Mouse (Mus musculus) hematopoietic stem cell, adult 5-6 weeks (primary cell): Measurements from ENCODE around the gene Amdhd2. TPM values are rescaled to one million over a fixed set of nuclear protein-coding genes. Genes with fewer than 3 reads are reported as not detected.

Experiments
- ATAC-seq, 2 experiments: fragments of 125-278 bp in 1 of 2; replicated peaks in 1 of 2; 2 replicates each; pipeline ENCODE4 v1.8.0; 2016 to 2017; ENCODE audit warnings: inconsistent platforms in 2 of 2, mild to moderate bottlenecking in 2 of 2, moderate number of reproducible peaks in 2 of 2, low read depth in 1 of 2, moderate TSS enrichment in 1 of 2; ENCODE audit not compliant: low FRiP score in 2 of 2, poor library complexity in 2 of 2, severe bottlenecking in 2 of 2, insufficient read depth in 1 of 2, low TSS enrichment in 1 of 2
- total RNA-seq: library from RNA; stranded (forward); fragments of 172-1452, 232-1000 nt; gene quantifications from 2 replicates; pipeline ENCODE4 v1.2.3, GENCODE M21; 2017

Amdhd2 gene
- total RNA-seq, 1 experiment from 2014 or later: 19.1 TPM

DNA sequence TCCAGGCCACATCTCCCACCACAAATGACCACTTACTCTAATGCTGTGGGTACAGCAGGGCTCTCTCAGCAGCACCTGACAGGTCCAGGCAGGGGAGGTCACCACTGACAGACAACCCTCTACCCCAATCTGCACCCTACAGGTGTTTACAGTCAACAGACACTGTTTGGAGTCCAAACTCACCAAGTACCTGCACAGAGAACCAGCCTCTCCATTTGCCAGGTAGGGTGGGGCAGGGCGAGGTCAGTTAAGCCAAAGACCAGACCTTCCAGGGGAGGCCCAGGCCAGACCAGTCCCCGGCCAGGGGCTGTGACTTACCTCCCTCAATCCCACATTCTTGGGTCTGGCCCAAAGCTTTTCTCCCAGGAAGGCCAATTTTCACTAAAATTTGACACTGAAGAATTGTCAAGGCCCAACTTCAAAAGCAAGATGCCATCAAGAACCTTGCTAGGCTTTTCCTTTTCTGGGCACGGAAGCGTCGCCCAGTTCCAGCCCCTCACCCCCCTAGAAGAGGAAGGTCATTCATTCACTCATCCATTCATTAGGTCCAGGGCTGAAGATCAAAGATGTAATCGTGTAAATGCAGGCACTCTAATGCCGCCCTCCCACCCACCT is 4.4 kb upstream of the Amdhd2 start:
- no peak for ATAC-seq

DNA sequence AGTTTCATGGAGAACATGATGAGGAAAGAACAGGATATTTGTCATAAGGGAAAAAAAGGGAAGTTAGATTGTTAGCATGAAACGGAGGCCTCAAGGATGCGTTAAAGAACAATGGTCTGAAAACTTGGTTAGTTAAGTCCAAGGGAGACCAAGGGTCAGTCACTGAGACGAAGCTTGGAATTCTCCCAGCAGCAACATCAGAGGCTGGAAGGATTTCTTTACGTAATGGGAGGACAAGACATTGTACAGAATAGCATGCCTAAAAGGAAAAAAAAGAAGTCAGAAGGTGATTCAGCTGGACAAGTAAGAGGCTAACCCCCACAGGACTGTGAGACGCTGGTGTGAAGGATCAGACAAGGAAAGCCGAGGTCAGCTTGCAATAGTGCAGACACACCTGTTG is 3.6 kb upstream of the Amdhd2 start:
- ATAC-seq: no peak

DNA sequence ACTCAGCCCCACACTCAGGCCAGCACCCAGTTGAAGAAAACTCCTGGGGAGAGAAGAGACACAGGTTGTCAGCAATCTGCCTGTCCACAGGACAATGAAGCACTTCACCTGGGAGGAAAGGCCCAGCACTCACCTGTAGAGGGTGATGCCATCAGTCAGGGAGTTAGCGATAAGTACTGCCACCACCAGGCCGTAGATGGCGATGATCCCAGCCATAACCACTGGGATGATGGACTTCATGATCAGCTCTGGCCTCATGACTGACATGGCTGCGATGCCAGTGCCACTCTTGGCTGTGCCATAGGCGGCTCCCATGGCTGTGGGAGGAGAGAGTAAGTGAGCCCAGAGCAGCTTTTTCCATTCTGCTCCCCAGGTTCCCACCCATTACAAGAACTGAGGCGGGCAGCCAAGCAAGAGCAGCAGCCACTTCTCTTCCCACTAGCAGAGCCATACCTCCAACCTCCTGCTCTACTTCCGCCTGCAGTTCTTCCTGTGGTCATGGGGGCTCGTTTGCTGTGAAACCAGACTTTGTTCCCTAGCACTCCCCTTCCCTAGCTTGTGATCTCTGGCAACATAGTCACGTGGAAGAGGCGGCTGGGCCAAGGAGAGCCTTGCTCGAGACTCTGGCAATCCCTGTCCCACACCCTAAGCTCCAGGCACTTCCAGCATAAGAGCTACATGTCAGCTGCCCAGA is 1.1 kb upstream of the Amdhd2 start:
- no peak for ATAC-seq

DNA sequence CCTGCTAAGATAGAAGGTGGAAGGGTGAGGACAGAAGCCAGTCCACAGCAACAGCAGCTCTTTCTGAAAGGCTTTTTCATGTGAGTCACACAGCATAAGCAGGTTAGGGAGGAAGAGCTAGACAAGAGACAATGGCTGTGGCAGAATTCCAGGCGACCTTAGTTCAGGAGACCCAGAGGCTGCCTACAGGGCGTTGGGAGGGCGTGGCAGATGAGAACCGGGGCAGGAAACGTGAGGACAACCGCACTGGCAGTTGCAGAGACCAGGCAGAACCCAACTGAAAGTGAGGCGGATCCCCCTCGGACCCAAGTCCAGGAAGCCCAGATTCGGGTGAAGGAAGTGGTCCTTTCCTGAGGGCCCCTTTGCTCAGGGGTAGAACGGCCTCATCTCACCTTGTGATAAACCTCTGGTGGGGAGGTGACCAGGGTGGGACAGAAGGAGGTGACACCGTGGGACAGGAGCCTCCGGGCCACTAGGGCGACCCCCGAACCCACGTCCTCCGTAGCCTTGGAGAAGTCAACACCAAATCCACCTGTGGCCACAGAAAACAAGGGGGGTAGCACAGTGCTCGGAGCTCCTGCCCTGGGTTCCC is 886 bp downstream of the Amdhd2 start:
- ATAC-seq: peak; percentile 9 to 51; a peak in 2 of 4 replicates

DNA sequence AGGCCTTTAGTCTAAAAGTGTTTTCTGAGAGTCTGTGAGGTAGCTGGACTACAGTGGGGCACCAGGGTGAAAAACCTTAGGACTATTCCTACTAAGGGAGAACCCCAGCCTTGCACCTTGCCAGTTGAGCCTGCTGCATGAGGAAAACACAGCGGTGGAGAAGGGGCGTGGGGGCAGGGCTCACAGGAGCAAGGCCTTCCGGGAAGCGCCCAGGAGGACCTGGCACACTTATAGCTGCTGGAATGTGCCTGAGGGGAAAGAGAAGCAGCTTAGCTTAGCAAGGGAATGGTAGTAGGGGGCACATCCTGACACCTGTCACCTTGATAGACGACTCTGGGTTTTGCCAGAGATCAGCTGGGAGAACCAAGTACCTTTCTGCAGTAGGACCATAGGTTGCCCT is 2.1 kb downstream of the Amdhd2 start:
- ATAC-seq: no peak

DNA sequence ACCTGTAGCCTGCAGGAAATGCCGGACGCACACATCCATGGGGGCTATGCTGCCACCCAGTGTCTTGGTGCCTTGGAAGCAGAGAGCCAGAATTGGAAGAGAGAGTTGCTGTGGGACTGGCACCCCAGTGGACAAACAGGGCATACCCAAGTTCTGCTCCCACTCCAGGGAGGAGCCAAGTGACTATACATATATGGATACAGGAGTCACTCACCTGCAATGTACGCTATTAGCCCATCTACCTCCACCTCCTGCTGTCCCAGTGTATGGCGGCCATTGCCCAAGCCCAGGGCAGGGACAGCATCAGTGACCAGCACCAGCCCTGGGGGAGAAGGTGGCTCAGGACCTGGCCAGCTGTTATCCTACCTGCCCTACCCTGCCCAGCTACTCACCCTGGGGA is 6.0 kb downstream of the Amdhd2 start:
- ATAC-seq: no peak

DNA sequence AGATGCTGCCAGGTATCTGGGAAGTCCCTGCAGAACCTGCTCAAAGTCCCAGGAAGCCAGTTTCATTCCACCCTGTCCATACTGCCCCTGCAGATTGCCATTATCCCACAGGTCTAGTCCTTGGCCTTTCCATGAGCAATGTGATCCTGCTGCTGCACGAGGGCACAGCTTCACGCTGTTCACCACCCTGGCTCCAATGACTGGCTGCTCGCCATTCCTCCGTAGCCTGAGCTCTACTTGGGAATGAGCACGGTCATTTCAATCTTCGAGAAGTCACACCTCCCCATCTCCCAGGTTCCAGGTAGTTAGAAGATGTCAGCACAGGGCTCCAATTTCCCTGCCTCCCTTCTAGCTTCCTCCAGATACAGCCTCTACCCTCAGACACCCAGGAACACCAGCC is 6.4 kb downstream of the Amdhd2 start:
- no peak for ATAC-seq

DNA sequence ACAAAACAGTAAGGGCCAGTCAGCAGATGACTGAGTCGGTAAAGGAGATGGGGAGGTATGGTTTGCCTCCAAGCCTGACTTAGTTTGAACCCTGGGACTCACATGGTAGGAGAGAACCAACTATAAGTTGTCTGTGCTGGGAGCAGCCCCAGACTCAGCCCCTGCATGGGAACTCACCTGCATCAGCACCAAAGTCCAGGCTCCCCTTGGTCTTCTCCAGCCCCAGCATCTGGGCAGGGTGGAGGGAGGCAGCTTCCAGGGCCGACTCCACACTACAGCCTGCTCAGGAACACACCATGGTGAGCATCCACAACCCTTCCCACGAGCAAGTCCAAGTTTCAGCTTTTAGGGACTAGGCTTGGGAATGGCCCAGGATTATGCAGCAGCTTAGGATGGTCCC is 7.2 kb downstream of the Amdhd2 start:
- no peak for ATAC-seq

DNA sequence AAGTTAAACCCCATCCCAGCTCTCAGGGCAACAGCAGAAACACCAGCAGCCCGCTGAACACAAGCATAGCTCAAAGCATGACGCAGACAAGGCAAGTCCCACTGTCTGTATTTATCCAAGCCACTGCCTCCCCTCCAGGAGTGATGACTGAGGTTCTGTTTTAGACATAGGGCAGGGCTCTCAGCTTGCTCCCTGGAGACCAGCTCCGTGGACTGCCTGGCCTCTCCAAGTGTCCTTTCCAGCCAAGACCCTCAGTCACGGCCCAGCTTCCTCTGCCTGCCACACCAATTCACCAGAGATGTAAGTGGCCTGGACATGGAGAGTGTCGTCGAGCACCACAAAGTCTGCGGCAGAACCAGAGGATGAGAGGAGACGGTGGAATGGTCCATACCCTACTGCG is 7.8 kb downstream of the Amdhd2 start:
- ATAC-seq: no peak

DNA sequence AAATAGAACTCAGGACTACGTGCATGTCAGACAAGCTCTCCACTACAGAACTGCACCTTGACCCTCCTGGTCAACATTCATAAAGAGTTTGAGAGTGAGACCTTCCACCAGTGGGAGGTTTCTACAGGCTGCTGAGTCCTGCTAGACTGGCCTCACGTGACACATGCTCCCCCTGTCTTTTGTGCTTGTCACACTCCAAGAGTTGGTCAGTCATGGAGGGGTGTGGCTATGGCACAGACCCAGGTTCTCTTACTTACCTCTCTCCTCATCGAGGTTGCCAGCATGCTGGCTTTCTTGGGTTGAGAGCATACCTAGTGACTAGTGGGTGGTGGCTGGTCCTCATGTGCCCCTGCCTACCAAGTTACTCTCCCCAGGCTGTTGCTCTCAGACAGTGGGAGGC is 9.1 kb downstream of the Amdhd2 start:
- no peak for ATAC-seq

DNA sequence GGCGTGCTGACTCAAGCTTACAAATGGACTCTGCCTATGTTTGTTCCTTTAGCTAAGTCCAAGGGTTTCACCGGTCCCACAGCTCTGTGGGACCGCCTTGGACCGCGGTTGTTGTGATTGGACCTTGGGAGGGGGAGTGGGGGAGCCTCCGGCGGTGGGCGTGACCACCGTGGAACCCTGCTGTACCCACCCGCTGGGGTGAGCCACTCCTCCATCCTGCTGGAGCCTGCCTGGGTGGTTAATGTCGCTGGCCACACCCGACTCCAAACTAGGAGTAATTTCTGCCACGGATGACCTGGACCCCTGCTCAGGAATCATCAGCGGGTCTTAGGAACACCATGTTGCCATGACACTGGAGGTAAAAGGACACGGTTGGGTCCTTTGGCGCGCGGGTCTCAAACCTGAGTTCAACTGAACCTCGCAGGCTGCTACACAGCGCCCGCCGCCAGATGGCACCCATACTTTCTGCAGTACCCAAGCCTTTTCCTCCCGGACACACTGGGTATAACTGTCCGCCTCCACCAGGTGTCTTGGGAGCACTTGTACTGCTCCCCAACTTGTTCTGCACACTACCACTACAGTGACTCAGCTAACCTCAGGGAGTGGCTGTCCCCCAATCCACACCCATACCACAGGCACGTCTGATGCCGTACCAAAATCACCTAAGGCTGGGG is 11.5 kb downstream of the Amdhd2 start:
- peak; percentile 97 to 98 for ATAC-seq

DNA sequence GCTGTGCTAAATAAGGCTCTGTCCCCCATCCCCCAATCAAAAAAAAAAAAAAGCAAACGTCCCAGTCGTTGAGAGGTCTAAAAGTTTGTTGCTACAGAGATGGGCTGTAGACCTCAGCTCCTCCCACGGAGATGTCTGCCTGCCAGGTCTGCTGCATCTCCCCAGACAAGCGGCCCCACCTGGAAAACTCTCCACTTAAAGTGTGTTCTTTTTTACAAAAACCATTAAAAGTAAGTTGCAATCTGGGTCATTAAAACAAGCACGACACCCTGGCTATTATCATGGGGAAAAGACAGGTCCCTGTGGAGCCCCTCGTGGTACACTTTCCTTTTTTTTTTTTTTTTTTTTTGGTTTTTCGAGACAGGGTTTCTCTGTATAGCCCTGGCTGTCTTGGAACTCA is 12.2 kb downstream of the Amdhd2 start:
- no peak for ATAC-seq

DNA sequence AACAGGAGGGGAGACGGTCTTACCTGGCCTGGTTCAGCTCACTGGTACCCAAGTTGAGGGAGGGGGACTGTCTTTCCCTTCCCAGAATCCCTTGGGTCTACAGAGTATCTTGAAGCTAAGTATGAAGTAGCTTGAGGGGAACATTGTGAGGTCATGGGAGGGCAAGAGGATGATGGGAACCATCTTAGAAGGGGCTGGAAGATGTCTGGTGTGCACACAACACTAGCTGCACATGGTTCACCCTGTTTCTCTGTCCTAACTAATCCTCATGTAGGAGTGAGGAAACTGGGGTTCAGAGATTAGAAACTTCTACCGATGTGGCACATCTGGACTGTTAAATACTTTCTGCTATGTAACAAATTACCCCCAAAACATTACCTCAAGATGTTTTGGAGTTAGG is 12.7 kb downstream of the Amdhd2 start, which contains the start of gene Pdpk1:
Gene Pdpk1 (minus strand): TSS at position 101 of the 400 bp plus-strand sequence.
- ATAC-seq: no peak

DNA sequence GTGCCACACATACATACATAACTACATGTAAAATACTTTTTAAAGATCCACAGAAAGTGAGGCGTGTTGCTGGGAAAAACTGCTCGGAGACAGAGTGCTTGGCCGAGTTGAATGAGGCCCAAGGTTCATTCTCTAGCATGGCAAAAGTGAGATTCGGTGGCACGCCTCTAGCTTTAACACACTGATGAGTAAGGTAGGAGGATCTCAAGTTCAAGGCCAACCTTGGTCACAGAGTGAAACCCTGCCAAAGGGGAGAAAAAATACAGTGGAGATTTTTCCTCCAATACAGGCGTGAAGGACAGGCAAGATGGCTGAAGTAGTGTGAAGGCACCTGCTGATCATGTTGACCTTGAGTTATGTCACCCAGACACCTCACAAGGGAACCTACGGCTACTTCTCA is 14.1 kb downstream of the Amdhd2 start:
- ATAC-seq: no peak

DNA sequence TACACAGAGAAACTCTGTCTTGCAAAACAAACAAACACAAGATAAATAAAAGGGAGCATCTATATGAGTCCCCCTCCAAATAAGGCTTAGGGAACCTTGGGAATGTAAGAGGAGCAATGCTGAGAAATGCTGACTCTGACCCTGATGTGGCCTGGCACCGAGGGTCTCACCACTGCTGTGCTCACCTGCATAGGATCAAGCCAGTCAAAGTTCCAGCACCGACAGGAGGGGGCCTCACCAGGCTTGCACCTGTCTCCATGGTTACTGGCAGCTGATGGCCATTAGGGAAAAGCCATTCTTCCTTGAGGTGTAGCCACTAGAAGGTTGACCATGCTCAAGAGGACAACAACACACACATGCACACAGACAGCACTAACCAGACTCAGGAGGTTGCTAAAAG is 20.7 kb downstream of the Amdhd2 start:
- ATAC-seq: no peak

DNA sequence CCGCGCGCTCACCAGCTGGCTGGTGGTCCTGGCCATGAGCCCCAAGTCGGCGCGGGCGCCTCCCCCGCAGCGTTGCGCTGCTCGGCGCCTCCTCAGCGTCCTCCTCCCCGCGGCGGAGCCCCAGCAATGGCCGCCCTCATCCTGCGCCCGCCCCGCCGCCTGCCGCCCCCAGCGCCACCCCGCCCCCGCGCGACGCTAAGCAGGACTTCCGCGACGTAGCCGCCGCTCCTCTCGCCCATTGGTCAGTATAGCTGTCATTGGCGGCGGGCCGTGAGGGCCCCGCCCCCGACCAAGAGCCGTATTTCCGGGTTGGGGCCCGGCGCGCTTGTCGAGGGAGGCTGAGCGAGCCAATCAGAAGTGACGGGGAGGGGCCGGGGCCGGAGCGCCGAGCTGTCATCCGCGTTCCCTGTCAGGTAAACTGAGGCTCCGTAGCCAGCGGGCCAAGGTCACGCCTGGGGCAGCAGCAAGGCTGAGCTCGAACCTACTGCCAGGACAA is 22.1 kb downstream of the Amdhd2 start:
- peak; percentile 95 to 97 for ATAC-seq

DNA sequence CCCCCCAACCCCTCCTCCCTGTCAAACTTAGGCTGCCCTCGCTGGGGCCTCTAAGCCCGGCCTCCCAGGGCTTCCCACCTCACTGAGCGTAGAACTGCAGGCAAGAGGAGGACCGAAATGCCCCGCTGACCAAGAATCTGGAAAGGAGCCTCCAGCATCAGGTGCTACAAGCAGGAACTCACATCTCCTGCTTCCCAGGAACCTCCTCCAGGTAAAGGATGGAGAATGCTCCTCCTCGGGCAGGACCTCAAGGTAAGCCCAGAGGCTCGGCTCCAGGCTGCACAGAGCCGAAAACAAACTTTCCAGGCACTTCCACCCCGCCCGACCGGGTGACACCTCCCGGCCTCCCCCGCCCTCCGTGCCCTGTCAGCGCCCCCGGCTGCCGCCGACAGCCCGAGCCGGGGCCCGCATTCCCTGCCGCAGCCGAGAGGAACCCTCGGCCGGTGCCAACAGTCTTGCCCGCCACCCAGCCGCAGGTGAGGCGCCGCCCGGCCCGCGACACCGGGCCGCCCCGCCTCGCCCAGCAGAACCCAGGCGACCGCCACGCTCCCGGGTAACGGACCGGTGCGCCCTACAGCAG is 22.6 kb downstream of the Amdhd2 start:
- no peak for ATAC-seq

DNA sequence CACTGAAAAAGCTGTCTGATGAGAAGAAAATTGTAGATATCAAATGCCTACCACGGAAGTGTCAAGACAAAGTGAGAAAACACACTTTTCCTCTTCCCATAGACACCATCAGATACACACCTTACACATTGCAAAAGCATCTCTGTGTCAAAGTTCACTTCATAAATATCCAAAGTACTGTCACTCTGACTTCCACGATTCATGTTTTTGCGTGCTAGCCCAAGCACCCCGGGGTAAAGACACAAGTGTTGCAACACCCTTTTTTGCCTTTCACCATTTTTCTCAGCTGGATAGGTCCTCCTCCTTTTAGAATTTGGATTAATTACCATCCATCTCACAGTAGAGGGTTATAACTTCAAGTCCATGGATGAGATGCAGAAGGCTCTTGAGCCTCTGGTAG is 23.6 kb downstream of the Amdhd2 start:
- ATAC-seq: no peak
